Mouse (Mus musculus): Measurements from ENCODE around the gene Midn. TPM values are rescaled to one million over a fixed set of nuclear protein-coding genes. Genes with fewer than 3 reads are reported as not detected.

Gene Midn
- total and polyA plus RNA-seq, 3 experiments: 8.1 to 26.7 TPM; not detected in 1

- H3K9ac ChIP-seq (ENCODE audit: control insufficient read depth, low read depth, low read length, poor library complexity, severe bottlenecking): no peak overlapping the region
- no peak overlapping the region for H3K4me3 ChIP-seq (ENCODE audit: control insufficient read depth in 1 of 2, insufficient read depth in 1 of 2, low read depth in 2 of 2, low read length in 2 of 2)
- H3K4me1 ChIP-seq (ENCODE audit: control insufficient read depth in 1 of 2, insufficient read depth in 2 of 2, low read length in 2 of 2): no peaks in the 10 kb centered on the region; a peak in 1 of 4 replicates
- no peak overlapping the region for H3K27ac ChIP-seq (ENCODE audit: control insufficient read depth, low read depth, low read length)
- H3K27me3 ChIP-seq (ENCODE audit: control insufficient read depth in 1 of 2, insufficient read depth in 2 of 2, low read length in 2 of 2): no peaks in the 10 kb centered on the region
- H3K9me3 ChIP-seq (replicated peaks; ENCODE audit: insufficient read depth, low read length): no peaks in the 10 kb centered on the region
- peaks cover 0 to 3% of the 10 kb centered on the region in 2 experiments; a peak in 2 of 4 replicates for H3K36me3 ChIP-seq (ENCODE audit: control insufficient read depth in 1 of 2, insufficient read depth in 2 of 2, low read length in 2 of 2)
- DNase-seq (ENCODE audit: low read depth, low spot score): no peak
- TF ChIP-seq TBP (IDR thresholded peaks at IDR 0.05; ENCODE audit: low read depth, low read length) (no peak), ELF1 (IDR thresholded peaks at IDR 0.05; ENCODE audit: low read depth, low read length) (no peak), USF1 (IDR thresholded peaks at IDR 0.05; ENCODE audit: low read depth, low read length) (no peak), POLR2AphosphoS2 (IDR thresholded peaks at IDR 0.05; ENCODE audit: low read length) (no peak), MYB (IDR thresholded peaks at IDR 0.05; ENCODE audit: low read depth, low read length) (no peak), MAFK (IDR thresholded peaks at IDR 0.05; ENCODE audit: borderline replicate concordance, low read depth, low read length) (no peak), CHD1 (IDR thresholded peaks at IDR 0.05; ENCODE audit: low read depth, low read length) (no peak), POLR2AphosphoS5 (IDR thresholded peaks at IDR 0.05; ENCODE audit: borderline replicate concordance, low read depth, low read length) (no peak), NELFE (IDR thresholded peaks at IDR 0.05; ENCODE audit: low read depth, low read length) (no peak), POLR2A (IDR thresholded peaks at IDR 0.05; ENCODE audit: control insufficient read depth in 1 of 2, insufficient read depth in 1 of 2, low read depth in 1 of 2, low read length in 2 of 2, poor library complexity in 1 of 2) (no peak), JUND (IDR thresholded peaks at IDR 0.05; ENCODE audit: low read depth, low read length) (no peak), MAX (IDR thresholded peaks at IDR 0.05; ENCODE audit: low read length) (no peak), E2F4 (IDR thresholded peaks at IDR 0.05; ENCODE audit: borderline replicate concordance, low read depth, low read length) (no peak), CTCF (IDR thresholded peaks at IDR 0.05 in 2 of 3, conservative IDR thresholded peaks at IDR 0.05 in 1 of 3; ENCODE audit: control insufficient read depth in 1 of 3, insufficient read depth in 1 of 3, low read depth in 2 of 3, low read length in 3 of 3, poor library complexity in 1 of 3, severe bottlenecking in 1 of 3) (no peak), ZKSCAN1 (IDR thresholded peaks at IDR 0.05; ENCODE audit: low read depth, low read length) (no peak), CHD2 (IDR thresholded peaks at IDR 0.05; ENCODE audit: low read length) (no peak), ZC3H11A (IDR thresholded peaks at IDR 0.05; ENCODE audit: low read depth, low read length) (no peak), TAL1 (IDR thresholded peaks at IDR 0.05; ENCODE audit: low read length) (no peak)
- H3K79me2 ChIP-seq (ENCODE audit: control insufficient read depth, insufficient read depth, low read length, poor library complexity): peaks cover 23% of the 10 kb centered on the region
Observed at GRCm38 (mm10) chr10:80127920-80128319, 20.2 kb upstream of the Midn start.

GRCm38 (mm10) chr10:80129846-80130245 lies 18.2 kb upstream of the Midn start:
- TF ChIP-seq MEF2A (IDR thresholded peaks at IDR 0.05; ENCODE audit: extremely low read depth, insufficient replicate concordance, low read depth, low read length, poor library complexity, severe bottlenecking) (no peak), POLR2A (IDR thresholded peaks at IDR 0.05; ENCODE audit: control insufficient read depth in 1 of 2, insufficient read depth in 1 of 2, low read depth in 1 of 2, low read length in 2 of 2, poor library complexity in 1 of 2) (0 out of 4 replicates have a peak, but pooled peaks of 1 of the 2 experiments have one; percentile 4)
- H3K9ac ChIP-seq (ENCODE audit: control insufficient read depth, low read depth, low read length, poor library complexity, severe bottlenecking): no peak overlapping the region
- DNase-seq (ENCODE audit: low read depth, low spot score): no peak
- H3K27me3 ChIP-seq (ENCODE audit: control insufficient read depth in 1 of 2, insufficient read depth in 2 of 2, low read length in 2 of 2): no peaks in the 10 kb centered on the region
- H3K9me3 ChIP-seq (replicated peaks; ENCODE audit: insufficient read depth, low read length): no peaks in the 10 kb centered on the region
- no peak overlapping the region for H3K27ac ChIP-seq (ENCODE audit: control insufficient read depth, low read depth, low read length)
- H3K79me2 ChIP-seq (ENCODE audit: control insufficient read depth, insufficient read depth, low read length, poor library complexity): peaks cover 4% of the 10 kb centered on the region; the same call in 1 of the 2 replicates
- H3K36me3 ChIP-seq (ENCODE audit: control insufficient read depth in 1 of 2, insufficient read depth in 2 of 2, low read length in 2 of 2): no peaks in the 10 kb centered on the region; a peak in 1 of 4 replicates
- H3K4me3 ChIP-seq (ENCODE audit: control insufficient read depth in 1 of 2, insufficient read depth in 1 of 2, low read depth in 2 of 2, low read length in 2 of 2): no peak overlapping the region
- H3K4me1 ChIP-seq (ENCODE audit: control insufficient read depth in 1 of 2, insufficient read depth in 2 of 2, low read length in 2 of 2): no peaks in the 10 kb centered on the region

Data from MEL (cell line).